Mouse (Mus musculus): Measurements from ENCODE around the gene Cxcr6.

Gene Cxcr6

DNA sequence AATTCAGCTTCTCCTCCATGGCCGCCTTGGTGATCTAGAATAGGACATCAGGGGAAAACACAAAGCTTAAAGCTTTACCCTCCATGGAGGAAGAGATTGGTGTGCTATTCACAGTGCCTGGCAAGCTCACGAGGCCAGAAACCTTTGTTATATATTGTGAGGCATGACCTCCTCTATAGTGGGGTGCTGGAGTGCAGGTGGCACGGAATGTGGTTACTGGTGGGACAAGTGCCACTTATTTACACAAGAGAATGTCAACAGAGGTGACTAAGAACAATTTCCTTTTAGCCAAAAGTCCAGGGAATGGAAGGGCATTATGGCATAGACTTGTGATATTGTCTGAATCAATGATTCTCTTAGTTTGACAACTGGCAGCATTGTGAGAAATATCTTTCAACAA is 20.4 kb downstream of the Cxcr6 start:
- DNase-seq (ENCODE audit: low spot score), result peak; percentile 20

GRCm38 (mm10) chr9:123828916-123829315 is 22.6 kb downstream of the Cxcr6 start:
- DNase-seq (ENCODE audit: low spot score), result no peak

- DNase-seq (ENCODE audit: low spot score), result no peak
These were observed 29.6 kb downstream of the Cxcr6 start for GRCm38 (mm10) chr9:123835851-123836250.

- DNase-seq (ENCODE audit: low spot score), result no peak
These were observed 34.0 kb downstream of the Cxcr6 start for GRCm38 (mm10) chr9:123840243-123840642.

DNA sequence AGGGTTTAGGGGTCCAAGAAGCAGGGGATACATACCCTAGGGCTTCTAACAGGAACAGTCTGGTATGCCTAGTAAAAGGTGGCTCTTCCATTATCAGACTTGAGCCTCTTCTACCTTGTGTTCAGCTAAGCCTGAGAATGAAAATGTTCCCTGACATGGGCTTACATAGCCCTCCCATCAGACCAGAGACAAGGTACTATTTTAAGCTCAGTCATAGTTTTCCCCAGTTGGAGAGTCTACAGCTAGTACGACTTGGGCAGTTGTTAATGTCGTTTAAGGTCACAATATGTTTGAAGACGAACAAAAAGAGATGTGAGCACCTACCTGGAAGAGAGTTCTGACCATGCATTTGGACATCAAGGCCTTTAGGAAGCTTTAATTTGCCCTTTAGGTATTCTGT is 38.2 kb downstream of the Cxcr6 start:
- DNase-seq (ENCODE audit: low spot score), result no peak

GRCm38 (mm10) chr9:123845120-123845519 is 38.8 kb downstream of the Cxcr6 start:
- no peak for DNase-seq (ENCODE audit: low spot score)

DNA sequence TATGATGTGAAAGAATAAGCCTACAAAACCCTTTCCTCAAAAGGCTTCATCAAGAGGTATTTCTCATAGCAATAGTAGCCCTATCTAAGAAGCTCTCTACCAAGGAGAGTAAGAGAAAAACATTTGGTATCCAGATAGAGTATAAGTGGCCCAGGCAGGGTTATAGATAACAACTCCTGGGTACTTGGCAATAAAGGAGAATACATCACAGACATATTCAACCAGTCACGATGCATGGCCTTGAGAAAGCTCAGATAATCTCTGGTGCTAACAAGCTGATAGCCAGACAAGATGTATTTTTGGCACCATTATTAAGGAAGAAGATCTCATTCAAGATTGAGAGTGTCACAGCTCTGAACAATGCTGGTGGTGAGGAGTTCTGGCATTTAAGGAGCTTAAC is 40.2 kb downstream of the Cxcr6 start:
- DNase-seq (ENCODE audit: low spot score), result no peak

DNA sequence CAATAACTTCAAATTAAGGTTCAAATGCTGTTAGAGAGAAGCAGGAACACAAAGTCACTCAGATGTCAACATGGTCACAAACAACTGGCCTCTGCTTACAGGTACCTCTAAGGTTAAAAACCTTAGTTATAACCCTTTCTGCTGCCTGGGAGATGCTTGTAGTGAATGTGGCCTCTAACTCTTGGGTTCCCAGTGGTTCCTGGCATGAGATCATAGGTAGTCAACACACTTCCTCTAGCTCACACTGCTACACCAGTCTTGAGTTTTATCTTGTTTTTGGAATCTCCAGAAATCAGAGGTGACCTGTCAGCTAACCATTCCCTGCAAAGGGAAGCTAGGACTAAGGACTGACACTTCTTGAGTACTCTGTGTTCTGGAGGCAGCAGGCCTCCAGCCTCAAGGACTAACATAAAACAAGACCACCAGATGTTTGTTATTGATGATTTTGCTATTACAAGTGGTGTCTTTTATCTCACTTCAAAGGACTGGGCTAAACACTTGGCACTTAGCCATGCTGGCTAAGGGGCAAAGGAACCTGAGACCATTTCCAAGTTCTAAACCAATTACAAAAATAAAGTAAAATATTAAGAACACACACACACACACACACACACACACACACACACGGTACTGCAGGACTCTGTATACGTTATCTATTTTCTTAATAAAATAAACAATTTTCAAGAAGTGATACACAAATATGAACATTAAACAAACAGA is 43.9 kb downstream of the Cxcr6 start:
- DNase-seq (ENCODE audit: low spot score), result peak; percentile 12

GRCm38 (mm10) chr9:123850705-123851061 is 44.4 kb downstream of the Cxcr6 start:
- DNase-seq (ENCODE audit: low spot score), result peak; percentile 29

DNA sequence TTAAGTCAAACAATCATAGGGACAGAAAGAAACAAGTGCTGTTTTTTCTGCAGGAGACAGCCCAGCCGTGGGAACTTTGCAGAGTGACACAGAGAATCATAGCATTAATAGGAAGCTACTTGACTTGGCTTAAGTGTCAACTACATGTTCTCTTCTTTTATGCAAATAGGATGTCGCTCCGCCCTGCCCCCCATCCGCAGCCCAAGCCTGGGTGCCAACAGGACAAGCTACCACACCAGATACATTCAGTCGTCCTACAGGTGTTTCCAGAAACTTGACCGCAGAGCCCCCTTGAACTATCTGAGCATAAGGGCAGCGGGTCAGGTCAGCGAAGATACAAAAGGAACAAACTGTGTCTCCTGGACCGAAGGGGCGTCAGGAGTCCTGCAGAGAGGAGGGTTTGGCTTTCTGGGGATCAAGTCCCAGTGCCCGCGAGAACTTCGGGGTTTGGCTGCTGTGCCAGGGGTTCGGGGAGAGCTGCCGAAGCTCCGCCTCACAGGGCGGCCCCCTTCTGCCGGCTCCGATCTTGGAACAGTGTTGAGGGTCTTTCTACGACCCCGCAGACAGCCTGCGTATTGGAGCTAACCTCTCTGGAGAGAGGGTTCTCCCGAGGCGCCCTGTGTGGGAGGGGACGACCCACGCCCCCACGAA is 44.9 kb downstream of the Cxcr6 start:
- DNase-seq (ENCODE audit: low spot score), result peak; percentile 62

DNA sequence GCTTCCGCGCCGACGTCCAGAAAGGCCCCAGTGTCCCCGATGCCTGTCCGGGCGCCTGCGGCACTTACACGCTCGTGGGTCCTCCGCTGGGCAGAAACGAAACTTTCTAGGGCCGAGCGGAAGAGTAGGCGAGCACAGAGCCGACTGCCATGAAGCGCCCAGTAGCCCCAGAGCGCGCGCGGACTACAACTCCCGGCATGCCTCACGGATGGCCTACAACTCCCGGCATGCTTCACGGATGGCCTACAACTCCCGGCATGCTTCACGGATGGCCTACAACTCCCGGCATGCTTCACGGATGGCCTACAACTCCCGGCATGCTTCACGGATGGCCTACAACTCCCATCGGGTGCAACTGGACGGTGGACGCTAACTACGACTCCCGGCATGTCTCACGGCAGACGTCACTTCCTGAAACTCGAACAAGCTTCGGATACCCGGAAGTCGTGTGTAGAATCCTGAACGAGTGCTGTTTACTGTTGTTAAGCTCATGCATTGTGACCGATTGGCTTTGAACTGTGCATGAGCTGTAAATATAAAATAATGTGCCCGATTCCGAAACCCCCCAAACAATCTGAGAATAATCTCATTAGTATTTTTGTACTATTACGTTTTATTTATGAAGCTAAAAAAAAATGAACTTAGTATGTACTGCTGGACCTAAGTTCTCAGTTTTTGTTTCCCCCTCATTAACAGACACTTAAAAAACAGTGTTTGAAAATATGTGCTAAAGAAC is 45.6 kb downstream of the Cxcr6 start, which contains the start of gene Fyco1:
Fyco1 (minus strand) TSS at position 187 of the 736 bp plus-strand sequence.
- DNase-seq (ENCODE audit: low spot score), result peak; percentile 94

DNA sequence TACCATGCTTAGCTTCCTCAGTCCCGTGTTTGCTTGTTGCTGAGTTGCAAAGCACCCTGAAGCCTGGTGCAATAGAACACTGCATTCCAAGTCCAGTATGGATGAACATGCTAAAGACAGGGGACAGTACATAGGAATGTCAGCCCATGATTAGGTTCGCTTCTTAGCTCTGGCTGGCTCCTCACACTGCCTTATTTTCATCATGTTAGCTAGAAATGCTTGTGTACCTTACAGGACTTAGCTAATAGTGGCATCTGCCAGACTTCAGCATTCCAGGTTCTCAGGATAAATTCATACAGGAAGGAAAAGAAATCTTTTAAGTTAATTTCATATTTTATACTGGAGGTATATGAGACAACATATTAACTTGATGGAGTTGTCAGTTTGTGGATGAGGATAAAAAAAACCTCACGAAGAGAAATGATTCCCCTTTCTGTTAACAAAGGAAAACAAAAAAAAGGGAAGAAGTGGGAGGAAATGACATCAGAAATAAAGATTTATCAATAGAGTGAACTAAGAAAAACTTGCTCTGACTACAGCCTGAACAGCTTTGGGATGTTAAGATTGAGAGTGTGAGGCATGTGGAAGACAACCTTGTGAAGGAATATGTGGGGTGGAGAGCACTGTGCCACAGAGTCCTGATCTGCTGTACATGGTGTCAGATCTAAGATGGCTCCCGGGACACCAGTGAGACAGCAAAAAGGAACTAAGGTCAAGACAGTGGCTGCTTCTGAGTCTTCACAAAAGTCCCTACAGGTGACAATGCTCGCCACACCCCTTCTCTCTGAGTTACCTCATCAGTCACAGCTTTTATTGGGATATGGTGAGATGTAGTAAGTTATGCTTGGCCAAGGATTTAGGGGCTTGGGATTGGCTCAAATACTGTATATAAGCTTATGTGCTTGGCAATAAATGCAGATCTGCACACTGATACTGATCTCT is 46.4 kb downstream of the Cxcr6 start:
- DNase-seq (ENCODE audit: low spot score), result no peak

DNA sequence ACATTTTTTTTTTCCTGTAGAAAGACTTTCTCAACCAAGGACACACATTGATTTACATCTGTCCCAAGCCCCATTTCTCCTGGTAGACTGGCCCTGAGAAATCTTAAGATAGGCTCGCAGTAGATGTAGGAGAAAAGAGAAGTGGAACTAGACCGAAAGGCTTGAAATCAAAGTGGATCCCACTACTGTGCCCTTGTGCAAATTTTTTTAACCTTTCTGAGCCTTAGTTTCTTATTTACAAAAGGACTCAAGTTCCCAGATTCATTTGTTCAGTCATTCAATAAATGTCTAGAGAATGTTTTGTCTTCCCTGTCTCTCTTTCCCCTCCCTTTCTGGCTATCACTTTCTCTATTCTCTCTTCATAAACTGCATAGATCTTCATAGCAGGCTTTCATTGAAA is 50.6 kb downstream of the Cxcr6 start:
- DNase-seq (ENCODE audit: low spot score), result no peak

Data from urinary bladder, postnatal 14 days (tissue).